Mouse (Mus musculus) CH12.LX (cell line): ENCODE measurements around the gene Hcrtr2.

Experiments used
- CTCF ChIP-seq, 2 experiments: IDR thresholded peaks in 1 of 2; conservative IDR thresholded peaks in 1 of 2; 2 replicates each; pipeline ENCODE4 v1.5.1; 2011 to 2012; ENCODE audit warnings: low read depth in 2 of 2, low read length in 2 of 2, improper control_type of control experiment in 1 of 2, inconsistent platforms in 1 of 2, mild to moderate bottlenecking in 1 of 2, moderate library complexity in 1 of 2
- POLR2A ChIP-seq: IDR thresholded peaks from 2 replicates; pipeline ENCODE4 v1.6.1; 2011; ENCODE audit warnings: low read depth, mild to moderate bottlenecking, improper control_type of control experiment, low read length
- TBP ChIP-seq: conservative IDR thresholded peaks from 2 replicates; pipeline ENCODE4 v1.6.1; 2011; ENCODE audit warnings: low read depth, low read length, improper control_type of control experiment

GRCm38 (mm10) chr9:76214678-76215077 is 109.0 kb downstream of the Hcrtr2 start:
- TF ChIP-seq POLR2A (no peak), CTCF (conservative IDR thresholded peaks at IDR 0.05 in 1 of 2, IDR thresholded peaks at IDR 0.05 in 1 of 2; ENCODE audit: low read depth in 2 of 2, low read length in 2 of 2) (no peak), TBP (no peak)
